Mouse (Mus musculus) E14TG2a.4 (cell line): Measurements from ENCODE around the gene Frg2f1.
"Not testable (repeated sequence)": the region's sequence is repeated elsewhere in the genome, so short reads cannot be mapped to it uniquely, and the experiment has no call there.

ENCODE experiments used
- H3K27me3 ChIP-seq: 2 replicates; pipeline ENCODE4 v1.6.1; 2014; ENCODE audit warnings: low read length, control low read depth; ENCODE audit not compliant: insufficient read depth
- H3K36me3 ChIP-seq: 2 replicates; pipeline ENCODE4 v1.6.1; 2014; ENCODE audit warnings: low read length, control low read depth; ENCODE audit not compliant: insufficient read depth
- H3K4me1 ChIP-seq: replicated peaks from 2 replicates; pipeline ENCODE4 v1.6.1; 2014; ENCODE audit warnings: low read depth, low read length, control low read depth
- H3K4me3 ChIP-seq: replicated peaks from 2 replicates; pipeline ENCODE4 v1.5.1; 2014; ENCODE audit warnings: mild to moderate bottlenecking, low read length
- H3K9me3 ChIP-seq: 2 replicates; pipeline ENCODE4 v1.6.1; 2014; ENCODE audit warnings: low read length, control low read depth
- CTCF ChIP-seq: conservative IDR thresholded peaks from 2 replicates; pipeline ENCODE4 v1.5.1; 2014; ENCODE audit warnings: low read length
- NANOG ChIP-seq: IDR thresholded peaks from 2 replicates; pipeline ENCODE4 v1.6.1; 2014; ENCODE audit warnings: borderline replicate concordance, low read length, mixed read lengths
- POU5F1 ChIP-seq: IDR thresholded peaks from 2 replicates; pipeline ENCODE4 v1.6.1; 2014; ENCODE audit warnings: low read length, borderline replicate concordance

Frg2f1 gene

GRCm38 (mm10) chr4:119550864-119551263 lies 11.5 kb upstream of the Frg2f1 start:
- H3K27me3 ChIP-seq: no peaks in the 10 kb centered on the region
- no peak for TF ChIP-seq POU5F1
- TF ChIP-seq NANOG: no peak
- TF ChIP-seq CTCF: no peak

DNA sequence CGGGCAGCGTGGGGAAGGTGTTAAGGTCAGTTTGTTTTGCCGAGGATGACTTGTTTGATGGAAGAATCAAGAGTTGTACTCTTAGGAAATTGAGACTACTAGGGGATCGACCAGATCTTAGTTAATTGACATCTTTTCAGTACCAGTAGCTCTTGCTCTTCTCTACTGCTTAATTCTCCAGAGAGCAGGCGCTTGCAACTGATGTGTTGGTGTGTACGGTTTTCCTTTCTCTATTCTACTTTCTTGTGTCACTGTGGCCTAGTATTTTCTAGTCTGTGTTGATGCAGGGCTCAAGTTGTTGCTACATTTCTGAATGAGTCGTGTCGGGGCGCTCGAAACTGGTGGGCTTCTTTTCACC lies 1.2 kb upstream of the Frg2f1 start:
- peak overlapping the region; percentile 95 for H3K4me3 ChIP-seq
- TF ChIP-seq NANOG: no peak
- no peak for TF ChIP-seq POU5F1
- TF ChIP-seq CTCF: no peak
- H3K4me1 ChIP-seq: peaks cover 38% of the 10 kb centered on the region
- H3K36me3 ChIP-seq: no peaks in the 10 kb centered on the region
- no peaks in the 10 kb centered on the region for H3K9me3 ChIP-seq
- peaks cover 4% of the 10 kb centered on the region; the same call in 1 of the 2 replicates for H3K27me3 ChIP-seq

More at GRCm38 (mm10) chr4:119550864-119551263, 11.5 kb upstream of the Frg2f1 start:
- no peaks in the 10 kb centered on the region for H3K9me3 ChIP-seq
- peaks cover 13% of the 10 kb centered on the region for H3K4me1 ChIP-seq
- no peak overlapping the region for H3K4me3 ChIP-seq
- no peaks in the 10 kb centered on the region for H3K36me3 ChIP-seq

DNA sequence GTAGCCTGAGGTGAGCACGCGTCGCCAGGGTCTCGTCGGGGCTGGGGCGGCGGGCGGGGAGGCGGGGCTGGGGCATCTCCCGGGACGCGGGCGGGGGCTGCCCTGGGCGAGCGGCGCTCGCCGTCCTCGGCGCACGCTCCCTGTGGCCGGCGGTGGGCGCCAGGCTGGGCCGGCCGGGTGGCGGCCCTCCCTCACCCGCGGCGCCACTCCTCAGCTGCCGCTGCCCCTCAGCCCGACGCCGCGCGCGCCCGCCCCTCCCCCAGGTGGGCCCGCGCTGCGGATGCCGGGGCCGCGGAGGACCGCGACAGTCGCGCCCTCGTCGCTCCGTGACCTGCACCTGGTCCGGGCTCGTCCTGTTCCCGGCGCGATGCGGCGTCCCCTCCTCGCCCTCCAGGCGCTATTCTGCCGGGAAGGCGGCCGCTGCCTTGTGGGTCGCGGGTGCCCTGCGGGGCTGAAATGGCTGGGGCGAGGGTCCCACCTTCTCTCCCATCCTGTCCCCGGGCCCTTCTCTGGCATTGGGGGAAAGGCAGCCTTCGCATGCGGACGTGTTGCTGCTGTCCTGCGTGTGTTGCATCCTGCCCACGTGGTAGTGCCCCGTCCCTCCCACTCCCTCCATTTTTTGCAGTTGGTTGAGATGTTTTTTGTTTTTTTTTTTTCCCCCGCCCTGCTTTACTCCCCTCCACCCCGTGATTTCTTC lies 655 bp upstream of the Frg2f1 start:
- TF ChIP-seq NANOG (no peak), POU5F1 (no peak), CTCF (no peak)
- H3K27me3 ChIP-seq: peaks cover 4% of the 10 kb centered on the region; the same call in 1 of the 2 replicates
- no peaks in the 10 kb centered on the region for H3K36me3 ChIP-seq
- no peaks in the 10 kb centered on the region for H3K9me3 ChIP-seq
- H3K4me1 ChIP-seq: peaks cover 38% of the 10 kb centered on the region
- peak overlapping the region; percentile 95 for H3K4me3 ChIP-seq

DNA sequence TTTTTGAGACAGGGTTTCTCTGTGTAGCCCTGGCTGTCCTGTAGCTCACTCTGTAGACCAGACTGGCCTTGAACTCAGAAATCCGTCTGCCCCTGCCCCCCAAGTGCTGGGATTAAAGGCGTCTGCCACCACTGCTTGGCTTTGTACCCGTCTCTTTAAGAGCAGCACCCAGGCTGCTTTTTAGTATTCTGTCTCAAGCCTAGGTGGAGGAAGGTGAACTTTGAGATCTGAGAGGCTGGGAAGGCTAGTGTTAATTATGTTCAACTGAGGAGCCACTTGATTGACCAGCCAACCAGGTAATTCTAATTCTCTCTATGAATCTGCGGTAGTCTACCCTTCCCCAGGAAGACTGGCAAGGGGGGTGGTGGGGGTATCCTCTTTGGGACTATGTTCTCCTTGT lies 1.9 kb downstream of the Frg2f1 start:
- no peaks in the 10 kb centered on the region for H3K9me3 ChIP-seq

GRCm38 (mm10) chr4:119536615-119537014 lies 2.7 kb downstream of the Frg2f1 start, which contains the start of gene Foxj3:
Gene Foxj3, plus strand, starts transcription at chr4:119537004.
- H3K36me3 ChIP-seq, H3K9me3 ChIP-seq, H3K27me3 ChIP-seq, H3K4me3 ChIP-seq: not testable (repeated sequence)
- peaks cover 20% of the 10 kb centered on the region for H3K4me1 ChIP-seq

More for the DNA sequence above, 1.9 kb downstream of the Frg2f1 start:
- no peak overlapping the region for H3K4me3 ChIP-seq
- TF ChIP-seq POU5F1: no peak
- no peak for TF ChIP-seq CTCF
- TF ChIP-seq NANOG: no peak
- H3K36me3 ChIP-seq: no peaks in the 10 kb centered on the region
- peaks cover 4% of the 10 kb centered on the region; the same call in 1 of the 2 replicates for H3K27me3 ChIP-seq
- H3K4me1 ChIP-seq: peaks cover 27% of the 10 kb centered on the region

DNA sequence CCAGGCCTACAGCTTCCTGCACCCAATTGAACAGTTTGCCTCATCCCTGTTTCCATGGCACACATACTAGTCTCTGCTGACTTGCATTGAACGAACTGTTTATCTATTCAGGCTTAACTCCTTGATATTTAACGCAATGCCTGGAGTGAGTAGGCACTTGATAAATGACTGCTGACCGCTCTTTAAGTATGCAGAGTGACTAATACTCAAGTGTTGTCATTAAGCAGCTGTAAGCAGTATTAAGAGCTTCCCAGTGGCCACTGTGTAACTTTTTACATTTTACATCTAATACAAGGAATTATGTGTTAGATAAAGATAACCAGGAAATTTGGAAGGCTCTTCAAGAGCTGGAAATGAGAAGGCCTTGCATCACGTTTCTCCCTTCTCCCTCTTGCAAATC lies 4.2 kb downstream of the Frg2f1 start:
- Histone ChIP-seq H3K4me1 (peaks cover 9% of the 10 kb centered on the region), H3K27me3 (peaks cover 9% of the 10 kb centered on the region; the same call in 1 of the 2 replicates), H3K9me3 (no peaks in the 10 kb centered on the region), H3K36me3 (no peaks in the 10 kb centered on the region), H3K4me3 (no peak overlapping the region)
- TF ChIP-seq NANOG: no peak
- no peak for TF ChIP-seq POU5F1
- no peak for TF ChIP-seq CTCF

DNA sequence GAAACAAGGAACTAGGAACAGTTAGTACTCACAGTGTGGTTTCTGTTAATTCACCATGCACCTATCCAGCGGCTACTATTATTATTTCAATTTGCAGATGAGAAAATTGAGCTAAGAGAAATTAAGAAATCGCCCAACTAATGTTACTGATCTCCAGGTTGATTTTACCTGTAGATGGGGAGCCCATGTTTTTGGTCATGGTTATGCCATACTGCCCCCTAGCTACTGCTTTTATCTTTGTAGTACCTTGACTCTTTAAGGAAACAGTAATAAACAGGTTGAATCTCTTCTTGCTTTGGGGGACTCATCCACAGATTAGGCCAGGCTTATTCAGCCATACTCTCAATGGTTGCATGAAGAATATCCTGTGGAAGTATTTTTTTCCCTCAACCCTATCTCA lies 7.5 kb downstream of the Frg2f1 start:
- Histone ChIP-seq H3K4me3 (no peak overlapping the region), H3K36me3 (no peaks in the 10 kb centered on the region), H3K4me1 (no peaks in the 10 kb centered on the region), H3K27me3 (0 out of 2 replicates have a peak, but pooled peaks cover 5% of the 10 kb centered on the region), H3K9me3 (no peaks in the 10 kb centered on the region)
- TF ChIP-seq CTCF (peak; percentile 57), NANOG (no peak), POU5F1 (no peak)

DNA sequence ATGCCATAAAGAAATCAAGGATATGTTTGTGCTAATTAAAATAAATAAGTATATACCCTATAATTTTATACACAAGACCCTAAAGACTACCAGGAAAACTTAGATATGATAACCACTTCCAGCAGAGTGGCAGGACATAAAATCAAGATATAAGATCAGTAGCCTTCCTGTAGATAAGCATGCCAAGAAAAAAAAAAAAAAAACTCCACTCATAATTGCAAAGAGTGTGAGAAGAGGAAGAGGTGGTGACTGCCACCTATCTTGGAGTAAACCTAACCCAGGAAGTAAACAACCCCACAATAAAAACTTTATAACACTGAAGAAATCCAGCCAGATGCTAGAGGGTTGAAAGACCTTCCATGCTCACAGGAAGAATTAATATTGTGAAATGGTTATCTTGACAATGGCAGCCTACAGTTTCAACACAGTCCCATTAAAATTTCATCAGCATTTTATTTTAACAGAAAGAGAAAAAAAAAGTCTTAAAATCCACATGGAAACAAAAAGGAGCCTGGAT lies 12.9 kb downstream of the Frg2f1 start:
- Histone ChIP-seq H3K36me3 (no peaks in the 10 kb centered on the region), H3K27me3 (peaks cover 25% of the 10 kb centered on the region), H3K4me3 (no peak overlapping the region), H3K4me1 (no peaks in the 10 kb centered on the region), H3K9me3 (no peaks in the 10 kb centered on the region)
- TF ChIP-seq POU5F1: no peak
- TF ChIP-seq NANOG: no peak
- TF ChIP-seq CTCF: no peak

DNA sequence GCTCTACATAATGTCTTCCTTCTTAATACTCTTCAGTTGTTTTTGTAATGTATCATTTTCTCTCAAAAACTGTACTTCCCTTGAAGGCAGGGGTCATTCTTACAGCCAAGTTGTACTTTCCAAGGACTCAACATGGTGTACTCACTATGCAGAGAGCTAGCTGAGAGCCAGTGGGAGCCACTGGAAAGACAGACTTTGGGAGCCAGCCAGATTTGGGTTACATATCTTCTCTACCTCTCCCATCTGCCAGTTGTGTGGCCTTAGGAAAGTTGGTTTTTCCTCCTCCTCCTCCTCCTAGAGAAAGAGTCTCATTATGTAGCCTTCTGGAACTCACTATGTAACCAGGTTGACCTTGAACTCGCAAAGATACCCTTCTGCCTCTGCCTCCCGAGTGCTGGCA lies 14.9 kb downstream of the Frg2f1 start:
- Histone ChIP-seq H3K4me1 (no peaks in the 10 kb centered on the region), H3K27me3 (peaks cover 28% of the 10 kb centered on the region), H3K36me3 (no peaks in the 10 kb centered on the region), H3K9me3 (no peaks in the 10 kb centered on the region), H3K4me3 (no peak overlapping the region)
- TF ChIP-seq NANOG (no peak), POU5F1 (no peak), CTCF (no peak)
